Mouse (Mus musculus): ENCODE measurements around the gene Usp7. TPM values are rescaled to one million over a fixed set of nuclear protein-coding genes. Genes with fewer than 3 reads are reported as not detected.

Usp7 gene
- polyA plus RNA-seq, 1 experiment from 2014 or later: 15.8 TPM

DNA sequence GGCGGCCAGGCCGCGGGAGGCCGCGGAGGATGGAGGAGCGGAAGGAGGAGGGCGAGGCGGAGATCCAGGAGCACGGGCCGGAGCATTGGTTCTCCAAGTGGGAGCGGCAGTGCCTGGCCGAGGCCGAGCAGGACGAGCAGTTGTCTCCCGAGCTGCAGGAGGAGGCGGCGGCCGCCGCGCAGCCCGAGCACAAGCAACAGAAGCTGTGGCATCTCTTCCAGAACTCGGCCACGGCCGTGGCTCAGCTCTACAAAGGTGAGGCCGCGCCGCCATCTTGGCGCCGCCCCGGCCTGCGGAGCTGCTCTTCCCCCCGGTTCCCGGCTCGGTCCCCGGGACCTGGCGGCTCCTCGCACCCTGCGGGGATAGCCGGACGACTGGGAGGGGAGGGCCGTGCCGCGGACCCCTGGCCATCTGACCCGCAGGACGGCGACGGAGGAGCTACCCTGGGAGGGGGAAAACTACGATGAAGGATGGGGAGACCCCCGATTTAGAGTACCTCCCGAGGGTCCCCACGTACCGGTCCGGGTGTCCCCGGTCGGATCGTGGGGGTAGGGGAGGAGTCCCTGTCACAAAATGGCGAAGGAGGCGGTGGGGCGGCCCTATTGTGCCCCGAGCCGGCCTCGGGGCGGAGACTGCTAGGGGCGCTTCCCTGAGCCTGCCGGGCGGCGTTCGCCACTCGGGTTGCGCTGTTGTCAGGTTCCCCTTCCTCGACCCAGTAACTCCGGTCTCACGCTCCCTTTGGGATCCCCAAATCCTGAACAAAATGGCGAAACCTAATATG is 38.5 kb upstream of the Usp7 start:
- peak overlapping the region; percentile 68 for H3K4me2 ChIP-seq (ENCODE audit: low read depth, low read length)
- H3K36me3 ChIP-seq (replicated peaks; ENCODE audit: insufficient read depth, low read length): peaks cover 31% of the 10 kb centered on the region
- under 1% methylated on average over 66 of the region's 74 CpGs for WGBS (ENCODE audit: insufficient replicate concordance)
- H3K9me3 ChIP-seq (ENCODE audit: low read length): no peaks in the 10 kb centered on the region
- peak; percentile 85 for DNase-seq
- no peaks in the 10 kb centered on the region for H3K27me3 ChIP-seq (ENCODE audit: insufficient read depth, low read length)
- peaks cover 19% of the 10 kb centered on the region for H3K4me1 ChIP-seq (ENCODE audit: insufficient read depth)
- ATAC-seq: peak; percentile 14
- H3K27ac ChIP-seq (ENCODE audit: low read depth): peak overlapping the region; percentile 99
- peak overlapping the region; percentile 100 for H3K4me3 ChIP-seq (ENCODE audit: low read depth, low read length)
- TF ChIP-seq CTCF (IDR thresholded peaks at IDR 0.05; ENCODE audit: low read depth) (peak; percentile 16; the same call in 1 of the 2 replicates), EP300 (IDR thresholded peaks at IDR 0.05; ENCODE audit: low read depth) (0 out of 2 replicates have a peak, but pooled peaks have one; percentile 20)
- peak overlapping the region; percentile 100 for H3K9ac ChIP-seq (replicated peaks)

DNA sequence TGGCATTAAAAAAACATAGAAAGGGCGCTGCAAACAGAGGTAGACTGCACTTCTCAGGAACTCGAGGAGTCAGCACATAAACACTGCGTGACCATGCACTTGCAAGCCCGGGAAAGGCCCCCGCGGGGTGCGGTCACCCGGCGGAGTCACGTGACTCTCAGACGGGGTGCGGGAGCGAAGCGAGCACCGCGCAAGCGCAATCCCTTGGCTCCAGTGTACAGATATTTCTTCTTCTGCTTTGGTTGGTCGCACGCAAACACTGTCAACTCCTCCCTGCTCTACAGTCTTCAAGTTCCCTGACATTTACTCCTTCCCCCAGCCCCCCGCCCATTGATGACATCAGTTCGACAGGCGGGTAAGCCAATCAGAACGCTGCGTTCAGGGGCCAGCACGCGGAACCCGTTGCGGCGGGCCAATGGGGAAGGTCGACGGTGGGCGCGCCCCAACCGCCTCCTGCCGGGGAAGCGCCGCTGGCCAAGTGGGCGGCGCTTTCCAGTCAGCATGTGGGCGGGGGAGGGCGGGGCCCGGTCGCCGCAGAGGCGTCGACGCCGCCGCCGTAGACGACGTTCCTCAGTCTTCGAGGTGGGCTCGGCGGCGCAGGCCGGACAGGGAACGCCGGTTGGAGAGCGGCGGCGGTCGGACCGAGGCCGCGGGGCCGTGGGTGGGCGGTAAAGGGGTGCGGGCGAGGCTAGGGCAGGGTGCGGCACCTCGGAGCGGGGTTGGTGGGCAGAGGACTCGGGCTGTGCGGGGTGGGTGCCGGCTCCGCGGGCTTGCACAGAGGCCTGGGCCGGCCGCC is 37.7 kb upstream of the Usp7 start, which contains the start of gene 1810013L24Rik:
1810013L24Rik (plus strand) TSS at position 537 of the 796 bp plus-strand sequence.
- WGBS (ENCODE audit: insufficient replicate concordance): under 1% methylated on average over 75 of the region's 80 CpGs
- Histone ChIP-seq H3K36me3 (replicated peaks; ENCODE audit: insufficient read depth, low read length) (peaks cover 22% of the 10 kb centered on the region), H3K4me2 (ENCODE audit: low read depth, low read length) (peak within 1 kb of the TSS; percentile 86), H3K9ac (replicated peaks) (peak within 1 kb of the TSS; percentile 100), H3K4me3 (ENCODE audit: low read depth, low read length) (peak within 1 kb of the TSS; percentile 100), H3K9me3 (ENCODE audit: low read length) (no peaks in the 10 kb centered on the region), H3K4me1 (ENCODE audit: insufficient read depth) (peaks cover 16% of the 10 kb centered on the region), H3K27me3 (ENCODE audit: insufficient read depth, low read length) (no peaks in the 10 kb centered on the region), H3K27ac (ENCODE audit: low read depth) (peak within 1 kb of the TSS; percentile 99)
- DNase-seq (peak; percentile 99), ATAC-seq (peak; percentile 91)
- TF ChIP-seq CTCF (IDR thresholded peaks at IDR 0.05; ENCODE audit: low read depth) (peak; percentile 38), EP300 (IDR thresholded peaks at IDR 0.05; ENCODE audit: low read depth) (no peak; the same call in 1 of the 2 replicates)

DNA sequence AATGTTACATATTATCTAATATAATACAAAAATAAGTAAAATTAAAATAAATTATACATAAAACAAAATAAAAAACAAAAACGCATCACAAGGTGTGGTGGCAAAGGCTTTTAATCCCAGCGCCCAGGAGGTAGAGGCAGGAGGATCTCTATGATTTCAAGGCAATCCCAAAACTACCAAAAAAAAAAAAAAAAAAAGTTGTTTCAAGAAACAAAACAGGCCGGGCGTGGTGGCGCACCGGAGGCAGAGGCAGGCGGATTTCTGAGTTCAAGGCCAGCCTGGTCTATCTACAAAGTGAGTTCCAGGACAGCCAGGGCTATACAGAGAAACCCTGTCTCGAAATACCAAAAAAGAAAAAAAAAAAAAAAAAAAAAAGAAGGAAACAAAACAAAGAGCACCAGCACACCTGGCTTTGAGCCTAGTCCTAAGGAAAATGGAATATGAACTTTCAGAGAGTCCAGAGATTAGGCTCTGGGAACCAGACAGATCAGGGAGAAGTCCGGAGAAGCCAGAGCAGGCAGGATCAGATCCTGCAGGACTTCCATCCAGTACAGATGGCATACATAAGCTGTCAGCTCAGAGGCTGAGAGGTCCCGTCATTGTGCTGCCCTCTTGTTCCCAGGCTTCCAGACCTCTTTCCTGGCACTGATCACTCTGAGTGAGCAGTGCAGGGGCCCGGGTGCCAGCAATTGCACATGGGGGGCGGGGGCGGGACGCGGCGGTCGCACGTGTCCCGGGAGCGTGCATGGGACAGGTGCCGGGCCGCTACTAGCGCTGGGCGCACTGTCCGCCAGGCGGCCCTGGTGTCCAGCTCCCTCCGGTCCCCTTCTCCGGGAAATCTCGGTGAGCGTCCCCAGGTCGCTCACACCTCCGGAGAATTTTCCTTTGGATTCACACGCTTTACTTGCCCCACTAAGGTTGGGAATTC is 36.8 kb upstream of the Usp7 start:
- ATAC-seq (peak; percentile 58), DNase-seq (peak; percentile 80)
- Histone ChIP-seq H3K27me3 (ENCODE audit: insufficient read depth, low read length) (no peaks in the 10 kb centered on the region), H3K4me2 (ENCODE audit: low read depth, low read length) (peak overlapping the region; percentile 86), H3K4me1 (ENCODE audit: insufficient read depth) (peaks cover 19% of the 10 kb centered on the region), H3K9me3 (ENCODE audit: low read length) (no peaks in the 10 kb centered on the region), H3K9ac (replicated peaks) (peak overlapping the region; percentile 67), H3K36me3 (replicated peaks; ENCODE audit: insufficient read depth, low read length) (peaks cover 17% of the 10 kb centered on the region), H3K4me3 (ENCODE audit: low read depth, low read length) (peak overlapping the region; percentile 59), H3K27ac (ENCODE audit: low read depth) (peak overlapping the region; percentile 99)
- peak; percentile 58 for TF ChIP-seq CTCF (IDR thresholded peaks at IDR 0.05; ENCODE audit: low read depth)
- no peak for TF ChIP-seq EP300 (IDR thresholded peaks at IDR 0.05; ENCODE audit: low read depth)
- 9% methylated on average over 31 of the region's 33 CpGs for WGBS (ENCODE audit: insufficient replicate concordance)

DNA sequence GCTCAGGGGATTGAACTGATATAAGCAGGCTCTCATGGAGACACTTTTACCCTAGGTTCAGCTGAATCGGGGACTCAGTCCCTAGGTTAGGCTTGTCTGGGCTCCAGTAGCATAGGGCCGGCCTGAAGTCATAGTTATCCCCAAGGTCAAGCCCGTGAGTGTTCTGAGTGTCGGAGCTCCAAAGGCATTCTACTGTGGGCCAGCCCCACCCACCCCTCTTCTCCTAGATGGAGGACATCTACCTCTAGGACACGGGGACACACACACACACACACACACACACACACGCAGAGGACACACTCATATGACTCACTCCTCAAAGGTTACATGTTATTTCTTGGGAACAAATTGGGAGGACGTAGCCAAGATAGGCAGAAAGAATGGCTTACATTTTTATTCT is 35.3 kb upstream of the Usp7 start:
- no peak overlapping the region for H3K4me2 ChIP-seq (ENCODE audit: low read depth, low read length)
- ATAC-seq (no peak), DNase-seq (no peak)
- no peak overlapping the region for H3K4me3 ChIP-seq (ENCODE audit: low read depth, low read length)
- peaks cover 2% of the 10 kb centered on the region for H3K36me3 ChIP-seq (replicated peaks; ENCODE audit: insufficient read depth, low read length)
- no peaks in the 10 kb centered on the region for H3K27me3 ChIP-seq (ENCODE audit: insufficient read depth, low read length)
- TF ChIP-seq EP300 (IDR thresholded peaks at IDR 0.05; ENCODE audit: low read depth): no peak
- no peak for TF ChIP-seq CTCF (IDR thresholded peaks at IDR 0.05; ENCODE audit: low read depth)
- H3K4me1 ChIP-seq (ENCODE audit: insufficient read depth): peaks cover 13% of the 10 kb centered on the region
- WGBS (ENCODE audit: insufficient replicate concordance): 83% methylated on average over 7 of the region's 7 CpGs
- H3K9ac ChIP-seq (replicated peaks): no peak overlapping the region
- no peak overlapping the region for H3K27ac ChIP-seq (ENCODE audit: low read depth)
- no peaks in the 10 kb centered on the region for H3K9me3 ChIP-seq (ENCODE audit: low read length)

DNA sequence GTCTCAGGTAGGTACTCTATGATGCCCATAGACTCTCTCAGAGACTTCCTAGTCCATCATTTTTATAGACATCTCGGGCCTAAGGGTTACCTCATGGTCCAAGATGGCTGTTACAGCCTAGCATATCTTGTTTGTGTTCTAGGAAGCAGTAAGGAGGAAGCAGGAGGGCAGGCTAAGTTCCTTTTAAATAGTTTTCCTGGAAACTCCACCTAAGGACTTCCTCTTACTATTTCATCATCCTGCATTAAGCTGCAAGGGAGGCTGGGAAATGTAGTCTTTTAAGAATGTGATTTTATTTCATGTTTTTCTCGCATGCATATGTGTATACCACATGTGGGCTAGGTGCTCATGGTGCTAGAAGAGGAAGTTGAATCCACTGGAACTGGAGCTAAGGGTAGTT is 31.6 kb upstream of the Usp7 start:
- 53% methylated on average over 2 of the region's 2 CpGs for WGBS (ENCODE audit: insufficient replicate concordance)
- peak; percentile 89 for ATAC-seq
- Histone ChIP-seq H3K9me3 (ENCODE audit: low read length) (no peaks in the 10 kb centered on the region), H3K9ac (replicated peaks) (no peak overlapping the region), H3K4me3 (ENCODE audit: low read depth, low read length) (no peak overlapping the region), H3K4me2 (ENCODE audit: low read depth, low read length) (no peak overlapping the region), H3K27ac (ENCODE audit: low read depth) (peak overlapping the region; percentile 31; the same call in 1 of the 2 replicates), H3K4me1 (ENCODE audit: insufficient read depth) (peaks cover 12% of the 10 kb centered on the region), H3K36me3 (replicated peaks; ENCODE audit: insufficient read depth, low read length) (no peaks in the 10 kb centered on the region), H3K27me3 (ENCODE audit: insufficient read depth, low read length) (no peaks in the 10 kb centered on the region)
- TF ChIP-seq CTCF (IDR thresholded peaks at IDR 0.05; ENCODE audit: low read depth) (no peak), EP300 (IDR thresholded peaks at IDR 0.05; ENCODE audit: low read depth) (peak; percentile 81)
- no peak for DNase-seq

Measured in liver, postnatal 0 days (tissue).